Mouse (Mus musculus): ENCODE measurements around the gene Gm10840.

GRCm38 (mm10) chr11:106200756-106201155, 40.1 kb downstream of the Gm10840 start:
- TF ChIP-seq CTCF (IDR thresholded peaks at IDR 0.05; ENCODE audit: extremely low read depth, insufficient read depth, insufficient read length, insufficient replicate concordance) (no peak), POLR2A (IDR thresholded peaks at IDR 0.05; ENCODE audit: low read depth, low read length) (no peak)

Measured in spleen, adult 2 months (tissue).